Mouse (Mus musculus): ENCODE data around the gene Gatad2a.
"Not testable (repeated sequence)": the region's sequence is repeated elsewhere in the genome, so short reads cannot be mapped to it uniquely, and the experiment has no call there.

The Gatad2a gene

GRCm38 (mm10) chr8:69995776-69996588, at the start of gene Gatad2a:
Gene Gatad2a, minus strand, starts transcription at chr8:69996384.
- DNase-seq (ENCODE audit: low read depth, low spot score) = peak; percentile 100

- no peak for DNase-seq (ENCODE audit: low read depth, low spot score)
These were observed 47.8 kb upstream of the Gatad2a start for GRCm38 (mm10) chr8:70043996-70044395.

- peak; percentile 97 for DNase-seq (ENCODE audit: low read depth, low spot score)
These were observed 46.6 kb upstream of the Gatad2a start, which contains the start of the genes Mau2 and Sugp1 for GRCm38 (mm10) chr8:70042583-70043455. Gene Mau2, minus strand, starts transcription at chr8:70042734. Gene Sugp1, plus strand, starts transcription at chr8:70042813.

- peak; percentile 44 for DNase-seq (ENCODE audit: low read depth, low spot score)
These were observed 45.8 kb upstream of the Gatad2a start for GRCm38 (mm10) chr8:70041885-70042546.

GRCm38 (mm10) chr8:70037994-70038393, 41.8 kb upstream of the Gatad2a start:
- no peak for DNase-seq (ENCODE audit: low read depth, low spot score)

GRCm38 (mm10) chr8:70030255-70030654, 34.1 kb upstream of the Gatad2a start:
- no peak for DNase-seq (ENCODE audit: low read depth, low spot score)

- no peak for DNase-seq (ENCODE audit: low read depth, low spot score)
These were observed 30.0 kb upstream of the Gatad2a start for GRCm38 (mm10) chr8:70026151-70026550.

GRCm38 (mm10) chr8:70023596-70023995, 27.4 kb upstream of the Gatad2a start:
- DNase-seq (ENCODE audit: low read depth, low spot score) = no peak

- no peak for DNase-seq (ENCODE audit: low read depth, low spot score)
These were observed 18.8 kb upstream of the Gatad2a start for GRCm38 (mm10) chr8:70015017-70015416.

GRCm38 (mm10) chr8:70012763-70013162, 16.6 kb upstream of the Gatad2a start:
- DNase-seq (ENCODE audit: low read depth, low spot score) = no peak

GRCm38 (mm10) chr8:70012350-70012749, 16.2 kb upstream of the Gatad2a start:
- DNase-seq (ENCODE audit: low read depth, low spot score) = no peak

GRCm38 (mm10) chr8:70010796-70011195, 14.6 kb upstream of the Gatad2a start:
- not testable (repeated sequence) for DNase-seq (ENCODE audit: low read depth, low spot score)

- no peak for DNase-seq (ENCODE audit: low read depth, low spot score)
These were observed 9.0 kb upstream of the Gatad2a start for GRCm38 (mm10) chr8:70005178-70005577.

GRCm38 (mm10) chr8:70004345-70004744, 8.2 kb upstream of the Gatad2a start:
- DNase-seq (ENCODE audit: low read depth, low spot score) = no peak

- no peak for DNase-seq (ENCODE audit: low read depth, low spot score)
These were observed 7.0 kb upstream of the Gatad2a start for GRCm38 (mm10) chr8:70003204-70003657.

- DNase-seq (ENCODE audit: low read depth, low spot score) = not testable (repeated sequence)
These were observed 5.7 kb upstream of the Gatad2a start for GRCm38 (mm10) chr8:70001892-70002191.

- DNase-seq (ENCODE audit: low read depth, low spot score) = peak; percentile 67
These were observed 5.2 kb upstream of the Gatad2a start for GRCm38 (mm10) chr8:70001176-70001891.

GRCm38 (mm10) chr8:70000226-70000625, 4.0 kb upstream of the Gatad2a start:
- DNase-seq (ENCODE audit: low read depth, low spot score) = no peak

- DNase-seq (ENCODE audit: low read depth, low spot score) = no peak
These were observed 3.1 kb upstream of the Gatad2a start for GRCm38 (mm10) chr8:69999236-69999635.

GRCm38 (mm10) chr8:69998706-69999105, 2.5 kb upstream of the Gatad2a start:
- no peak for DNase-seq (ENCODE audit: low read depth, low spot score)

GRCm38 (mm10) chr8:69996589-69997285, 553 bp upstream of the Gatad2a start:
- DNase-seq (ENCODE audit: low read depth, low spot score) = no peak
